In genomic region chr4:86558228-86558627, GRCm38 (mm10) we compare ENCODE assay signal across 35 mouse cellular contexts. TPM values are rescaled to one million over a fixed set of nuclear protein-coding genes. Genes with fewer than 3 reads are reported as not detected.
"Had no signal": no experiment of that assay in that cellular context is flagged by ENCODE, and none has a peak within 500 bp of the region (broad histone marks: within the 10 kb centered on the region; RNA-seq: fewer than 3 reads in every experiment).

TSS of gene Saxo1 (minus strand) at chr4:86558328.

- DNase-seq: cerebellum, adult 18-20 months; cerebellum, adult 2 months; cerebellum, adult 8-10 months; cerebellum, adult 9-10 months; cerebellum, adult 9-11 months; cerebellum, postnatal 10 days; cerebellum, postnatal 14 days; cerebellum, postnatal 25 days; cerebellum, postnatal 36 days; embryo, embryonic 11 days; forebrain, postnatal 0 days; gastrocnemius, adult 2 months; gastrocnemius, postnatal 10 days; gastrocnemius, postnatal 14 days; gastrocnemius, postnatal 25 days; gastrocnemius, postnatal 36 days; heart, adult 18-20 months; heart, adult 2 months had no signal

- H3K4me2 ChIP-seq: embryonic facial prominence, embryonic 12.5 days; embryonic facial prominence, embryonic 13.5 days; embryonic facial prominence, embryonic 15.5 days; forebrain, embryonic 12.5 days; forebrain, embryonic 13.5 days; forebrain, embryonic 15.5 days had no signal

- ATAC-seq: forebrain, embryonic 13.5 days; forebrain, embryonic 14.5 days; forebrain, embryonic 15.5 days; forebrain, embryonic 16.5 days; forebrain, postnatal 0 days had no signal

- H3K9ac ChIP-seq: embryonic facial prominence, embryonic 12.5 days; embryonic facial prominence, embryonic 13.5 days; embryonic facial prominence, embryonic 15.5 days; forebrain, embryonic 12.5 days; forebrain, embryonic 13.5 days; forebrain, embryonic 15.5 days; forebrain, postnatal 0 days had no signal

- H3K36me3 ChIP-seq: embryonic facial prominence, embryonic 10.5 days; embryonic facial prominence, embryonic 12.5 days; embryonic facial prominence, embryonic 13.5 days; embryonic facial prominence, embryonic 15.5 days; forebrain, embryonic 10.5 days; forebrain, embryonic 12.5 days; forebrain, embryonic 15.5 days had no signal

- H3K4me3 ChIP-seq: embryonic facial prominence, embryonic 10.5 days; embryonic facial prominence, embryonic 12.5 days; embryonic facial prominence, embryonic 13.5 days; embryonic facial prominence, embryonic 15.5 days; erythroblast, embryonic 14.5 days; forebrain, embryonic 10.5 days; forebrain, embryonic 12.5 days; forebrain, embryonic 13.5 days; forebrain, embryonic 15.5 days; gastrocnemius, adult 2 months; heart, adult 2 months had no signal

- H3K4me1 ChIP-seq: embryonic facial prominence, embryonic 10.5 days; embryonic facial prominence, embryonic 12.5 days; embryonic facial prominence, embryonic 13.5 days; embryonic facial prominence, embryonic 15.5 days; forebrain, embryonic 10.5 days; forebrain, embryonic 12.5 days; forebrain, embryonic 13.5 days; forebrain, embryonic 15.5 days had no signal

- H3K27ac ChIP-seq: embryonic facial prominence, embryonic 10.5 days; embryonic facial prominence, embryonic 12.5 days; embryonic facial prominence, embryonic 13.5 days; embryonic facial prominence, embryonic 15.5 days; forebrain, embryonic 10.5 days; forebrain, embryonic 12.5 days; forebrain, embryonic 13.5 days; forebrain, embryonic 15.5 days; gastrocnemius, adult 2 months; heart, adult 2 months had no signal

- H3K9me3 ChIP-seq: embryonic facial prominence, embryonic 10.5 days; embryonic facial prominence, embryonic 12.5 days; embryonic facial prominence, embryonic 13.5 days; embryonic facial prominence, embryonic 15.5 days; forebrain, embryonic 10.5 days; forebrain, embryonic 12.5 days; forebrain, embryonic 13.5 days; forebrain, embryonic 15.5 days had no signal

- H3K27me3 ChIP-seq: embryonic facial prominence, embryonic 12.5 days; embryonic facial prominence, embryonic 15.5 days; forebrain, embryonic 12.5 days; forebrain, embryonic 13.5 days; forebrain, embryonic 15.5 days had no signal

RNA-seq across cellular contexts. Expression of gene Saxo1, which starts in this region (rescaled TPM):
- total RNA-seq: common myeloid progenitor, adult 5-6 weeks; forebrain, postnatal 0 days; gastrocnemius, adult 18-20 months; gastrocnemius, adult 2 months; gastrocnemius, adult 8-10 months; gastrocnemius, postnatal 10 days; gastrocnemius, postnatal 25 days; gastrocnemius, postnatal 36 days; granulocyte monocyte progenitor cell, adult 5-6 weeks; heart, adult 18-20 months; heart, adult 2 months had no signal
- polyA plus RNA-seq: cerebellum, adult 2 months; embryonic facial prominence, embryonic 10.5 days; embryonic facial prominence, embryonic 11.5 days; embryonic facial prominence, embryonic 12.5 days; embryonic facial prominence, embryonic 15.5 days; erythroblast, embryonic 14.5 days; forebrain, embryonic 10.5 days; forebrain, embryonic 11.5 days; forebrain, embryonic 12.5 days; forebrain, embryonic 13.5 days; forebrain, embryonic 14.5 days; forebrain, embryonic 15.5 days; forebrain, embryonic 16.5 days; forebrain, postnatal 0 days had no signal
